Mouse (Mus musculus) left cerebral cortex, adult 9 months (tissue): ENCODE data around the gene 1810010D01Rik.

Experiments
- DNase-seq, 2 experiments: peaks; one replicate each; pipeline ENCODE4 v3.0.0; 2022; ENCODE audit warnings: low spot score in 2 of 2

The 1810010D01Rik gene

GRCm38 (mm10) chr7:145208006-145208405 lies at the start of gene 1810010D01Rik:
Gene 1810010D01Rik (minus strand): TSS chr7:145208119.
- no peak for DNase-seq

- no peak for DNase-seq
Observed at GRCm38 (mm10) chr7:145256092-145256491, 48.2 kb upstream of the 1810010D01Rik start.

GRCm38 (mm10) chr7:145253986-145254630 lies 46.2 kb upstream of the 1810010D01Rik start:
- DNase-seq: no peak

GRCm38 (mm10) chr7:145252715-145253476 lies 45.0 kb upstream of the 1810010D01Rik start:
- DNase-seq: peak; percentile 14 to 79

GRCm38 (mm10) chr7:145250225-145250624 lies 42.3 kb upstream of the 1810010D01Rik start:
- DNase-seq: no peak

GRCm38 (mm10) chr7:145248911-145249310 lies 41.0 kb upstream of the 1810010D01Rik start:
- no peak for DNase-seq

GRCm38 (mm10) chr7:145242851-145243712 lies 35.2 kb upstream of the 1810010D01Rik start:
- peak in 1 of 2 experiments; percentile 77 for DNase-seq

GRCm38 (mm10) chr7:145242028-145242427 lies 34.1 kb upstream of the 1810010D01Rik start:
- no peak for DNase-seq

- DNase-seq: no peak
Observed at GRCm38 (mm10) chr7:145240929-145241328, 33.0 kb upstream of the 1810010D01Rik start.

- no peak for DNase-seq
Observed at GRCm38 (mm10) chr7:145239736-145240505, 32.0 kb upstream of the 1810010D01Rik start.

GRCm38 (mm10) chr7:145239145-145239544 lies 31.2 kb upstream of the 1810010D01Rik start:
- no peak for DNase-seq

- DNase-seq: no peak
Observed at GRCm38 (mm10) chr7:145234841-145235790, 27.2 kb upstream of the 1810010D01Rik start.

GRCm38 (mm10) chr7:145231659-145232058 lies 23.7 kb upstream of the 1810010D01Rik start:
- DNase-seq: no peak

- DNase-seq: no peak
Observed at GRCm38 (mm10) chr7:145226641-145227040, 18.7 kb upstream of the 1810010D01Rik start.

- no peak for DNase-seq
Observed at GRCm38 (mm10) chr7:145225626-145226025, 17.7 kb upstream of the 1810010D01Rik start.

- peak in 1 of 2 experiments; percentile 53 for DNase-seq
Observed at GRCm38 (mm10) chr7:145221841-145222689, 14.1 kb upstream of the 1810010D01Rik start.

- no peak for DNase-seq
Observed at GRCm38 (mm10) chr7:145221346-145221745, 13.4 kb upstream of the 1810010D01Rik start.

- no peak for DNase-seq
Observed at GRCm38 (mm10) chr7:145219420-145219831, 11.5 kb upstream of the 1810010D01Rik start.

GRCm38 (mm10) chr7:145216591-145216990 lies 8.7 kb upstream of the 1810010D01Rik start:
- DNase-seq: no peak
